Mouse (Mus musculus) adrenal gland, adult 18-20 months (tissue): ENCODE measurements around the gene Slc31a2. TPM values are rescaled to one million over a fixed set of nuclear protein-coding genes. Genes with fewer than 3 reads are reported as not detected.
"Not testable (repeated sequence)": the region's sequence is repeated elsewhere in the genome, so short reads cannot be mapped to it uniquely, and the experiment has no call there.

Experiments used
- DNase-seq, 2 experiments: peaks; one replicate each; pipeline ENCODE4 v3.0.0; 2021 to 2022; ENCODE audit warnings: low spot score in 2 of 2
- long read RNA-seq, 2 experiments: library from polyadenylated mRNA; stranded (forward); transcript quantifications; one replicate each; pipeline ENCODE4 v2.0.0; 2021
- total RNA-seq, 2 experiments: library from RNA; stranded (reverse); gene quantifications; 1 replicate in 1 of 2; 2 replicates in 1 of 2; pipeline ENCODE4 v1.2.3; 2021

Gene Slc31a2
- total RNA-seq: 10 to 100 TPM; 27.0 to 28.3 TPM
- long read RNA-seq, experiment 1, transcript Slc31a2-201 (4 exons, 1,820 nt): major isoform, 25 of 28 reads
- long read RNA-seq, experiment 1, partial matches to known transcripts: 1 of 28 reads
- long read RNA-seq, experiment 1, other reads (novel, unspliced or antisense): 2 of 28 reads
- long read RNA-seq, experiment 2, transcript Slc31a2-201 (4 exons, 1,820 nt): major isoform, 139 of 160 reads
- long read RNA-seq, experiment 2, partial matches to known transcripts: 6 of 160 reads
- long read RNA-seq, experiment 2, other reads (novel, unspliced or antisense): 15 of 160 reads

DNA sequence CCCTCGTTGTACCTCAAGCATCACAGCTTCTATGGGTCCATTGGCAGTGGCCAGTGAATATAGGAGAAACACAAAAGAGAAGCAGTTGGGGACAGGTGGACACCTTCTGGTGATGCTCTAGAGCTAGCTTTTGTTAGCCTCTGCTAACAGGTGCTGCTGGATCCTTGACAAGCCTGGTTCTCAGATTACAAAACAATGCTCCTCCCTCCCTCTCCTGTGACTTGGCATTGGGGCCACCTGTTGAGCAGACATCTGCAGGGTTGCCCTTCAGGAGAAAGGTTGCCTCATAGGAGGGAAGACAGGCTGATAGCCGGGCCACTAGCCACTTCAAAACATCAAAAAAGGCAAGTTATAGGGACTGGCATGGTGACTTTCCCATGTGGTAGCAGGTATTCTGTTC, at the start of gene Slc31a2:
TSS of gene Slc31a2 (plus strand) at position 287 of the 400 bp plus-strand sequence.
- no peak for DNase-seq

DNA sequence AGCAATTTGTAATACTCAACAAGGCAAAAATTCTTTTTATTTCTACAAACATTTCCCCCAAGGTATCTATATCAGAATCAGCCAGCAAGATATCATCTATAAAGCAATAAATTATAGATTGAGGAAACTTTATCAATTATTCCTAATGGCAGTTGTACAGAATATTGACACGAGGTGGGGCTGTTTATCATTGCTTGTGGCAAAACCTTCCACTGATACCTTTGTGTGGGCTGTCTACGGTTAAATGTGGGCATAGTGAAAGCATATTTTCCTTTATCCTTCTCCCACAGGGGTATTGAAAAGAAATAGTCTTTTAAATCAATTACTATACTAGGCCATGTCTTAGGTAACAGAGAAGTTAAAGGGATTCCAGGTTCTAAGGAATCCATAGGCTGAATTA, 48.9 kb upstream of the Slc31a2 start:
- DNase-seq: no peak

DNA sequence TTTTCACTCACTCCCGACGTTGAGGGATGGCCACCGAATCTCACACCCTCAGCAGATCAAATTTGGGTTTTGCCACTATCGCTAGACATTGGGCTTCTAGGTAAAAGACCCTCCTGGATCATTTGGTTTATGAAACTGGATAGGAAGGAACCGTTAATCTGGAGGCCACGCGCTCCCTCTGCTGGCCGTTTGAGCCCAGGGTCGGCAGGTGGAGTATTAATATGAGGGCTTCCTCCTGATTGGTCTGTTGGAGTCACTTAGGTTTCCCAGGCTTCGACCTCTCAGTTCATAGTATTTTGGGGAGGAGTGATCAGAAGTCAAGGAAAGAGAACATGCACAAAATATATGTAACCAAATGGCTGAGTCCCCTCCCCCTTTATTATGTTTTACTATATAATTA, 34.0 kb upstream of the Slc31a2 start:
- peak; percentile 15 to 60 for DNase-seq

DNA sequence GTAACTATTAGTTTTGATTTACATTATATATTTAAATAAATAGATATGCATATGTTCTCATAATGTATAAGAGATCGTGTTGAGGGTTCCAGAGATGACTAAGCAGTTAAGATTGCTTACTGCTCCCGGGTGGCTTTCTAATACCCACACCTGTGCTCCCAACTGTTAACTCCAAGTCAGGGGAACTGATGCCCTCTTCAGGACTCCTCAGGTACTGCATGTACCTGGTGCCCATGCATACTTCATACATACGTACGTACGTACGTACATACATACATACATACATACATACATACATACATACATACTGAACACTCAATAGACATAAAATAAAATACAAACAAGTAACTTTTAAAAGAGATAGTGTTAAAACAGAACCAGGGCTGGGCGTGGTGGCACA, 32.9 kb upstream of the Slc31a2 start:
- no peak for DNase-seq

DNA sequence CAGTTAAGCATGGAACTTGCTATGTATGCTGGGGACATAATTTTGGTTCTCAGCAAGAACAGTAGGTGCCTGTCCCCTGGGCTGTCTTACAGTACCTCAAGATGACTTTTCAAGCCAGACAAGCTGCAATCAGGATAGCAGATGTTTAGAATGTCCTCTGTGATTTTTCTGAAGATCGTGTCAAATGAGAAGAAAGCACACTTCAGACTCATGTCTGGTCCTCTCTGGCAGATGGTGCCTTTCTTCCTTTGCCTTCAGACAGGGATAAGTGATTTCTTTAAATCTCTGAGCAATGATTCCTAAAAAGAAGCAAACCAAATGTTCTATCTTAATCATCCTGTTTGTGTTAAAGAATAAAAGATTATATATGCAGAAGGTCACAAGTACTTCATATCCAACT, 32.2 kb upstream of the Slc31a2 start:
- no peak for DNase-seq

DNA sequence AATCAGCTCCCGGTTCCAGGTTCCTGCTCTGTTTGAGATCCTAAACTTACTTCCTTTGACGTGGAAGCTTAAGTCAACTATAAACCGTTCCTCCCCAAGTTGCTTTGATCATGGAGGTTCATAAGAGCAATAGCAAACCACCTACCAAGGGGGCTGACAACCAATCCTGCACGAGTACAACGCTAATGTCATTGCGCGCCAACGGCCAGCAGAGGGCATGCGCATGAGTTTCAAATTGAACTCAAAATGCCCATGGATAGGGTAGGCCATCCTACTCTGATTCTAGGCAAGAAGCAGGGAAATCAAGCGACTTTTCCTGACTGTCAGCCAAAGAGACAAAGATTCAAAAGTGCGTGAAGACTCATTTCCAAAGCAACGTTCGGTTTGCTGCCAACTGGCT, 31.6 kb upstream of the Slc31a2 start, which contains the start of gene Zfp37:
TSS of gene Zfp37 (minus strand) at position 279 of the 400 bp plus-strand sequence.
- no peak for DNase-seq

DNA sequence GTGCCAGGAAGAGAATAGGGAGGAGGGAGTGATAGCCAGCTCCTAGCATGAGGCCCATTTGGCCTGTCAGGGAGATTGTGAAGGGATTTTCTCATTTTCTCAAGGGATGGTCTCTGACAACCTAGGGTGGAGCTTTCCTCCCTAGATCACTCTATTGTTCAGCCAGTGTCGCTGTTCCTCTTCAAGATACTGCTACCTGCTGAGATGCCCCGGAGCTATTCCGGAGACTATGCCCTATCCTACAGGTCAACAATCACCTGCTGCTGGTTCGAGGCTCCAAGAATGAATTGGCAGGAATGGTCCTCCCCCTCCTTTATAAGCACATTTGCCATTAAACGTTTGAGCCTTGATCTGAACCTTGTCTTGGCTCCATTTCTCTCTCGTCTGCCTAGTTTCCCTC, 21.8 kb upstream of the Slc31a2 start:
- no peak for DNase-seq

DNA sequence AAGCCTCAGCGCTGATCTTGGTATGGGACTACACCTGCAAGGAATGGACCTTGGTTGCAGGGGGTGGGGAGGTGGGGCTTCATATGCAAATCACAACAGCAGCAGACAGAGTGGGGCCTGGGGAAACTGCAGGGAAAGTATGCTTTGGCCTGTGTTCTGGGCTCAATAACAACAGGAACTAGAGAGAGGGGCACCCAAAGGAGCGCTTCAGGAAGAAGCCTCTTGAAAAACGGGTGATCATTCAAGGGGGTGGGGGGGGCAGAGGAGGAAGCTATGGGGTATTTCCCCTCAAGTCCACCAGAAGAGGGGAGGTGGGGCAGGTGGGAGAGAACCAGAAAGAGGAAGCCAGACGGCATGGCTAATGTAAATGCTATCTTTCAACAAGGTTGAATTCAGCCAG, 14.0 kb upstream of the Slc31a2 start:
- no peak for DNase-seq

DNA sequence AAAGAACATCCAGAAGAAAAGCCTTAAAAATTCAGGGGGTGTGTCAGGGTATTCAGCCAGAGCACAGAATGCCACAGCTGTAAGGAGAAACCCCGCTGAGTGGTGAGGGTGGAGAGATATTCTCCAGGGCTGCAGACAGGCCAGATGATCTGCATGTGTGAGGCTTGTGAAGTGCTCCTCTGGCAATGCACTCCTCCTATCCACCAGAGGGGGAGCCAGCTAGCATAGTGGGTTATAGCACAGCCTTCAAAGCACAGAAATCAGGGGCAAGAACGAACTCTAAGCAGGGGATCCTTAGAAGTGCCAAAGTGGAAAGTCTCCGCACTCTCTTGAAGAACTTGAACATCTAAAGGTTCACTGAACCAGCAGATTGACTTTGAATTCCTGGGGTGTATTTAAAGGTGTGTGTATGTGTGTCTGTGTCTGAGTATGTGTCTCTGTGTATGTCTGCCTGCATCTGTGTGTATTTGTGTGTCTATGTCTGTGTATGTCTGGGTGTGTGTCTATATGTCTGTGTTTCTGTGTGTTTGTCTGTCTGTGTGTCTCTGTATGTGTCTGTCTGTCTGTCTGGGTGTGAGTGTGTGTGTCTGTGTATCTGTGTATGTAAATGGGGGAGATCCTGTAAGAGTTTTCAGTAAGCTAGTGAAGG, 11.3 kb upstream of the Slc31a2 start:
- DNase-seq: no peak

DNA sequence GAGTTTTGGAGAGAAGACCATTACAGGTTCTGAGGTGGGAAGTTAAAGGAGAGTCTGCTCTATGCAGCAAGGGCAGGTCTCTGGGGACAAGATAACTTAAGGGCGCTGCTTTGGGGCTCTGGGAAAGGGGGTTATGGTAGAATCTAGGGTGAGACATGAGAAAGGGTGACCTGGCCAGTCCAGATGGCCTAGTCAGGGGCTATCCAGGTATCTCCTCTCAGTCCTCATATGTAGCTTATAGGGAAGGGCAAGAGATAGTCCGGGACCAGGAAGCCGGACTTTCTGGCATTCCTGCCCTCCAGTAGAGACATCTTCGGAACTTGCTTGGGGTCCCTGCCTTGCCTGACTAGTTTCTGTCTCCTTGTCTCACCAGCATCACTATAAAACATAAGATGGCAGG, 10.6 kb upstream of the Slc31a2 start:
- no peak for DNase-seq

DNA sequence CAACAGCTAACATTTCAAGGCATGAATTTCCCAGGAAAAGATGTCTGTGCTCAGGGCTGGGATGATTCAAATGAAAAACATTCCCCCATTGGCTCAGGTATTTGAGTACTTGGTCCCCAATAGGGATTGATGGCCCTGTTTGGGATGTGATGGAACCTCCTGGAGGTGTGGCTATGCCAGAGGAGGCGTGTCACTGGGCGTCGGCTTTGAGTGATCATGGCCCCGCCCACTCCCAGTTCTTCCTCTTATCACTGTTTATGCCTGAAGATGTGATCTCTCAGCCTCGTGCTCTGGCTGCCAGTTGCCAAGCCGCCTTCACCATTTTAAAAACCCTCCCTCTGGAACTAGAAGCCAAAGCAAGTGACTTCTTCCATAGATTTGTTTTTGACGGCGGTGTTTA, 7.8 kb upstream of the Slc31a2 start:
- DNase-seq: no peak

DNA sequence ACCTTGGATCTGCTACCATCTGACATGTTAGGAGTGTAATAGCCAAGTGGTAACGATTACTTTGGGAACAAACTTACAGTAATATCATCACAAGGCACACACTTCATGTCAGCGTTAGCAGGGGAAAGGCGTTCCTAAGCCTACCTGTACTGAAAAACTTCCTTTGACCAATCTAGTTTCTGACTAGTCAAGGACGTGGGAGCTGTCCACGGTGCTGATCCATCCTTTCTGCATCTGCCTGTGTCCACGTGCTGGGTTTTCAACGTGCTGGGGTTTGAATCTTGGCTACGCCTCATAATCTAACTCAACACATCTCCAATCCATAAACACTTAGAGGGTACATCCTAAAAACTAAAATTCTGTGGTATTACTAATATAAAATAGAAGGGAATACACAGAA, 5.4 kb upstream of the Slc31a2 start:
- DNase-seq: peak; percentile 44 to 46

DNA sequence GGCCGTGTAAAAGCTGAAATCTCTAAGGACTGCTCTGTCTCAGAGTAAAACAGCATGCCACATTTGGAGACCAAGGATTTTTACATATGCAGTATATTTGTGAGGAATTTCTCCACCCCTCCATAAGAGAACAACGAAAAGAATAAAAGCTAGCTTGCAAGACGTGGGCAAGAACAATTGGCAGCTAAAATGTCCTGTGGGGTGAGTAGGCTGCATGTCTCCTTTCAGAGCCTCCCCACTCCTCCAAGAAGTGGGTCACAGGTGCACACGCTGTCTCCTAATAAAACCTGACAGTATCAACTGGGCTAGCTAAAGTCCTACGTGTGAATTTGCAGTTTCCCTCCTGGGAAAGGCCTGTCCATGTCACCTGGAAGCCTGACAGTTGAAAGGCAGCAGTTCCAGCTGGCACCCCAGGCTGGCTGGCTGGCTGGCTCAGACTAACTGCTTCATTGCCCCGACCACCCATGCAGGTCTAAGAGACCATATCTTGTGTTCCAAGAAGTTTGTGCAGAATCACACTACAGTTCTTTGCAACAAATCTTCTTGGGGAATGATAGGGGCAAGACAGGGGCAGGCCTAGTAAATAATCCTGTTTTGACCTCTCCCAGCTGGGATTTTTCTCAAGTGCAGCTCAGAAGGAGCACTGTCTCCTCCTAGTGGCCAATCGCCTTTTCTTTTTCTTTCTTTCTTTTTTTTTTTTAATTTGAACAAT, 927 bp downstream of the Slc31a2 start:
- no peak for DNase-seq

DNA sequence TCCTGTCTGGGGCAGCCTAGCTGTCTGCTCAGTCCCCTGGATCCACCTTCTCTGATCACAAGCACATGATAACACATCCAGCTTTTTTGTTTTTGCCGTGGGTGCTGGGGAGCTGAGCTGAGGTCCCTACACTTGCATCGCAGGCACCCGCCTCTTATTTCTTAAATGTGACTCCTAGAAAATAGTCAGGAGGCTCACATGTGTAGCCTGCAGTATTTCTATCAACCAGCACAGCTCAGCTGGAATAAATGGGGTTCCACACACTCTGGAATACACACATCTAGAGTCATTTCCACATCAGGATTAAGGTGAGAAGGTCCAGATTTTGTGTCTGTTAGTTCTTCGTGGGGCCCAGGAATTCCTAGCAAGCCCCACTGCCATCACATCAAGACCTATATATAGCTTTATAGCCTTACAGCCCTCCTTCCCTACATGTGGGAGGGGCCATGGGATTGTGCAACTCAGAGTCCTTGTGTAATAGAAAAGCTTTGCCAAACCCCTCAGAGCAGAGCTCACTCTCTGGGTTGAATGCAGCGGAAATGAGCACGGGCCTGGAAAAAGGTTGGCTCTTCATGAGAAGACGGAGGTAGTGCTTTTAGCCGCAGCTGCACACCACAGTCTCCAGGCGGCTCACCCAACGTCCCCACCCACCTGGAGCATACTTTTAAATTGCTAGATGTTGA, 2.9 kb downstream of the Slc31a2 start:
- DNase-seq: no peak

DNA sequence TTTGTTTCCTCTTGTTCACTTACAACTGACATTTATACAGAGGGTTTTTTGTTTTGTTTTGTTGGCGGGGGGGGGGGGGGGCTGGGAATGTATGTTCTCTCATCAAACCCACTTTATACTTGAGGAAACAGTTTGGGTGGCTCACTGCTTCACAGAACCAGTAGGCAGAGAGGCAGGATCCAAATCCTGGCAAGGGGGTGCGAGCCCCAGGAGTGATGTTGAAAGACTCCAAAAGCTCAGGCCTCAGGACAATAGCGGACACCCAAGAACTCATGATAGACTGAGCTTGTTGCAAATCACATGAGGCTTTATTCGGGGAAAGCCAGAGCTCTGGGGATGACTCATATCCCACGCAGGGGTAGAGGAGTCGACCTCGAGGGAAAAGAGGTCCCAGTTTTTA, 3.7 kb downstream of the Slc31a2 start:
- DNase-seq: not testable (repeated sequence)

DNA sequence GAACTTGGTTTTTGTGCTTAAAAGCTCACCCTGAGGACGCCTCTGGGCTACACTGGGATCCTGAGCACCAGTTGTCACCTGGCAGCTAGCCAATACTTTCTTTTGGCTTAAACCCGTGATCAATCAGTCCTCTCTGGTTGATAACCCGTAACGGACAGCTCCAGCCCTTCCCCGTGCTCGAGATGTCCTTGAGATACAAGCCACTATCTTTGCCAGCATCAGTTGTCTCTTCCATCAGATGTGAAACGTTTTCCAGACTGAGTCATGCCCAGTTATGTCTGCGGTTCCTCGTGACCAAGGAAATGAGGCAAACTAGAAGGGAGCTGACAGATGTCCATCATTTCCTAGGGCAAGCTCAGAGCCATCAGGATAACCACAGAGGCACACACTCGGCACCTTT, 4.7 kb downstream of the Slc31a2 start:
- no peak for DNase-seq

DNA sequence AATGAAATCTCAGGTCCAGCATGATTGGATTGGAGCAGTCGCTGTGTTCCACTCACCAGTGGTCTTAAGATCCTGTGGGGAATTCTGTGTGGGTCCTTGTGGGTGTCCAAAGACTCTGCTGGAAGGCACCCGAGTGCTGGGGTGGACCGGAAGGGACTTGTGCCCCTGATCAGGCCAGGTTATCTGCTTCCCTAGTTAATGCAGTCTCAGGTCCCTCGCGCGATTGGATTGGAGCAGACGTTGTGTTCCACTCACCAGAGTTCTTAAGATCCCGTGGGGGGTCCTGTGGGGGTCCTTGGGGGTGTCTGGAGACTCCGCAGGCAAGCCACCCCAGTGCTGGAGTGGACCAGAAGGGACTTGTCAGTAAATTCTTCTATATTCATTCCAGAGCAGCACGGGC, 10.3 kb downstream of the Slc31a2 start:
- DNase-seq: no peak

DNA sequence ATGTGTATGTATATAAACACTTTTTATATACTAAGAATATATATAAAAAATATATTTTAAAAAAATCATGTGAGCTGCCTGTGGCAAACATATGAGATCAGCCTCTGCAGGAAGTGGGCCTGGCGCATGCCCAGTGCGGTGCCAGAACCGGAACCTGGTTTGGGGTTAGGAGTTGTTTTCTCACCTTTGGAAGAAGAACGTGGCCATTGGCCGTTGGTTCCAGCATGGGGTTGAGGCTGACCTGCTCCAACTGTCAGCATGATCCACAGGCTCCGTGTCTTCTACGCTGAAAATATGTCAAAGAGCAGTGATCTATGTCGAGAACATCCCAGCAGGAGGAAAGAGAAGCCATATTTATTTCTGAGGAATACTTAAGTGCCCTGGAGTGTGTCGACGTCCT, 11.6 kb downstream of the Slc31a2 start:
- DNase-seq: no peak

DNA sequence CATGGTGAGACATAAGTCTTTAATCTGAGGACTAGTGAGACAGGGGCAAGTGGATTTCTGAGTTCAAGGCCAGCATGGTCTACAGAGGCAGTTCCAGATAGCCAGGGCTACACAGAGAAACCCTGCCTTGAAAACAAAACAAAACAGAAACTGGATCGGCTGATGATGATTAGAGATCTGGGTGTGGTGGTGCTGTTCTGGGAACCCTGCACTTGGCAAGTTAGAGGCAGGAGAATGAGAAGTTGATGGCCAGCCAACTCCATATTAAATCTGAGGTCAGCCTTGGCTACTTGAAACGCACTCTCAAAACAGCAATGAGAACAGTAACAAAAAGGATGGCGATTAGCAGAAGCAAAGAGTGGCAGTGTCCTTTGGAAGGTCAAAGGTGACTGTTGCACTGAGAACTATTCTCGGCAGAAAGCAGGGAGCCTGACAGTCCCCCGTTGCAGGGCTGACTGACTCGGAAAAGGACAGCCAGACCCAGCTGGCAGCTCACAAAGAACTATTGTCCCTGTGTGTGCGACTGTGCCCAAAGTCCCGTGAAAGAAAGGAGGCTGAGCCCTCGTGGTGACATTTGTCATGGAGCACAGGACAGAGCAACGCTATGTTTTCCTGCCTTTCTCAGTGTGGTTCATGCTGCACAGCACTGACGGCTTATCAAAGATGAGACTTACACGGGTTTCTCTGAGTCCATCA, 12.6 kb downstream of the Slc31a2 start:
- DNase-seq: no peak

DNA sequence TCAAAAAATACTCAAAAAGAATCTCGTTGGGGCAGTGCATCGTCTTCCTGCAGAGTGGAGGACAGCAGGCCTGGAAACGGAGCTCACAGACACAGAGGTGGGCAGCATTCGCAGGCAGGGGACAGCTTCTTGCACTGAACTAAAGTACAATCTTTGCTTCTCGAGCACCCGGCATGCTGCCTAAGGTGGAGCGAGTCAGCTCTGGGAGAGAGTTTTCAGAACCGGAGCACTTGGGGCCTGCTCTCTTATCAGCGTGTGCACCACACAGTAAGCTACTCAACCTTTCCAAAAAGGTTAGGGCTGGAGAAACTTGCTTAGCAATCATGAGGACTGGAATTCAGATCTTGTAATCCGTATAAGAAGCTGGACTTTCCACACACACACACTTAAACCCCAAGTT, 14.3 kb downstream of the Slc31a2 start:
- no peak for DNase-seq

DNA sequence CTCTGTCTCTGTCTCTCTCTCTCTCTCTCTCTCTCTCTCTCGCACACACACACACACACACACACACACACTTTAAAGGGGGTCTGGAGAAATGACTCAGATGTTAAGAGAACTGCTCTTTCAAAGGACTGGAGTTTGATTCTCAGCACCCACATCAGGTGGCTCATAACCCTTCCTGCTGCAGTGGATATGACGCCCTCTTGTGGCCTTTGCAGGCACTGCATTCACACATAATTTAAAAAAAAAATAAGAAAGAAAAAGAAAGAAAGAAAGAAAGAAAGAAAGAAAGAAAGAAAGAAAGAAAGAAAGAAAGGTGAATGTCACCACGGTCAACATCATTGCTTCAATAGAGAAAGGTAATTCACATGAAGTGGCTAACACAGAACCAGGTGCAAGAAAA, 14.9 kb downstream of the Slc31a2 start:
- no peak for DNase-seq
